Mouse (Mus musculus) brain, embryonic 14.5 days (tissue): Measurements from ENCODE around the gene Sptb.

Experiments used
- CTCF ChIP-seq: fragments of 200-500 bp; IDR thresholded peaks from 2 replicates; pipeline ENCODE4 v1.5.1; 2012; ENCODE audit warnings: inconsistent platforms, mild to moderate bottlenecking, moderate library complexity, borderline replicate concordance; ENCODE audit not compliant: insufficient read depth, insufficient read length; ENCODE audit errors: extremely low read depth
- POLR2A ChIP-seq: fragments of 200-500 bp; IDR thresholded peaks from 2 replicates; pipeline ENCODE4 v1.6.1; 2012; ENCODE audit warnings: mild to moderate bottlenecking, inconsistent platforms, borderline replicate concordance; ENCODE audit not compliant: poor library complexity, insufficient read depth, insufficient read length, severe bottlenecking; ENCODE audit errors: extremely low read depth

GRCm38 (mm10) chr12:76718384-76718783 is 8.0 kb upstream of the Sptb start:
- TF ChIP-seq CTCF (no peak), POLR2A (no peak)
